Mouse (Mus musculus) hindlimb bud, embryonic 11.5 days (tissue): ENCODE data around the gene Heca.
"Not testable (repeated sequence)": the region's sequence is repeated elsewhere in the genome, so short reads cannot be mapped to it uniquely, and the experiment has no call there.

Experiments
- DNase-seq: peaks from one replicate; pipeline ENCODE4 v3.0.0-alpha.2; 2012; ENCODE audit warnings: low read depth, low spot score; ENCODE audit errors: extremely low spot score

The Heca gene

GRCm38 (mm10) chr10:17880724-17881123 is 67.1 kb downstream of the Heca start:
- DNase-seq: no peak

DNA sequence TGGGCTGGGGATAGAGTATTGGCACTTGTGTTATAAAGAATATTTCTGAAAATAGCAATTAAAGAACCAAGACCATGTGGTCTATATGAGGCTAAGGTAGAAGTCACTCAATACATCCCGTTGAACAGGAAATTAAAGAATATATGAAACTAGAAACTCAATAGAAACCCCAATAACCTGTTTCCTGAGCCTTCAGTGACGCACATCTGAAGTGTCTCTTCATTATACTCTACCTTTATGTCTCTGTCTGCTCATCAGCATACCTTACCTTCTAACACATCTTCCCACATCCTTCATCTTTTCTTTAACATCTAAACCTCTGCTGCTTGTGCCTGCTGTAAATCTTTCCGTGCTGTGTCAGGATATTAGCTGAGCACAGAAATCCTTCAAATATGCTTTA is 67.8 kb downstream of the Heca start:
- DNase-seq: no peak

- DNase-seq: no peak
Observed at GRCm38 (mm10) chr10:17878002-17878919, 69.6 kb downstream of the Heca start.

DNA sequence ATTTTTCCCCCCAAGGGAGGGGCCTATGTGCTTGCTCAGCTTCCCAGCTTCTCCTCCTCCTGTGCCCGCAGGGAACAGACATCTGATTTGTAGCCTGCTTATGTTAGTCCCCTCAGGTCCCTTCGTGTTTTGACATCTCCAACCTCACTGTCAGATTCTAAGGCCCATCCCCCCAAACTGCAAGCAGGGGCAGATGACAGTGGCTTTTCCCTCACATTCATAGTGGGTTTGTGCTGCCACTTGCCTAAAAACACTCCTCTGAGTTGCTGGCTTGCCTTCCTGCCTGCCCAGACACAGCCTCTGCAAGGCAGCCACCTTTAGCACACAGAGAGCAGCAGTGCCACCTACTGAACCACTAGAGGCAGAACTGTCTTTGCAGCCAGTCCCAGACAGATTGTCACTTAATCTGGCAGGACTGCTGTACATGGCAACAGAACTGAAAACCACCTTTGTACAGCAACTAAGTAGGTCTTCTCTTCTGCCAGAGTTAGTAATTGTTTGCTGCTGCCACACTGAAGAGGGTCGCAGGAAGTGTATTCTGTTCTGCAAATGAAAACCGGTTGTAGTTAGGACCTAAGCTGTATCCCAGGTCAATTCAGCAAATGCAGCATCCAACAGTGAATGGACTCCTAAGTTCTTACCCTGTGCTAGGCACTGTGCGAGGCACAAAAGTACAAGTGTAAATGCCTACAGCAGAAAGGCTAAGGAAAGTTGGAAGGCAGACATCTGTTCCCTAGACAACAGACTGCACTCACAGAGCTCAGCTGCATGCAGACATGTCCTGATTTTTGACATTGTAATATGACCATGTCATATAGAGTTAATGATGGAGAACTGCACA is 77.8 kb downstream of the Heca start:
- DNase-seq: no peak

DNA sequence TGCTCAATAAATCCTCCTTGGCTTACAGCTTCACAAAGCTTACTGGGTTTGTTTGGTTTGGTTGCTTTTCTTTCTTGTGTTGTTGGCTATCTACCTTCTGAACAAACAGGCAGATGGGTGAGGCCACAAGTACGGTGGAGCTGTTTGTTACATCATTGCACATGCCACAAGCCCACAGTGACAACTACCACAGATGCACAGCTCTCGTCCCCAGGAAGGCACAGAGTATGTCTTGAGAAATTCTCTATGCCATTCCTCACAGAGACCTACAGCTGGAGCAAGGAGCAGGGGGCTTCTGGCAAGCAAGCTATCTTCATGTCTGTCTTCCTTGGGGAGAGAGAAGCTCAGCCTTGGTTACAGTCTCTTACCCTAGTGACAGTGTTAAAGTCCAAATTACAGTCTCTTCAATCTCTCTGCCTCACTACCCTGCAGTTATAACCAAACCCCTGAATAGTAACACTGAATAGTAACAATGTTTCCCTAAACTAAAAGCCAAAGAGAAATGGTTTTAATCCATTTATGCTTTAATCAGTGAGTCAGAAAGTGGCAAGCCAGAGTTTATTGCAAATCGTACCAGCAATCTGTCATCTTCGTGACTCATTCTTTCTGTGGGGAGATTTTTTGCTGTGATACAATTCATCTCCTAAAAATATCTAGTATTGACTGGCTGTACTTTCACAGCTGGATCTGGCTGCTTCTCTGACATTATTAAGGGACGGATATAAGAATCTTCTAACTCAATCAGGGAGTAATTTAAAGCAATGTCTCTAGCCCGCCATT is 87.0 kb downstream of the Heca start:
- no peak for DNase-seq

- DNase-seq: no peak
Observed at GRCm38 (mm10) chr10:17857647-17858261, 90.1 kb downstream of the Heca start.

DNA sequence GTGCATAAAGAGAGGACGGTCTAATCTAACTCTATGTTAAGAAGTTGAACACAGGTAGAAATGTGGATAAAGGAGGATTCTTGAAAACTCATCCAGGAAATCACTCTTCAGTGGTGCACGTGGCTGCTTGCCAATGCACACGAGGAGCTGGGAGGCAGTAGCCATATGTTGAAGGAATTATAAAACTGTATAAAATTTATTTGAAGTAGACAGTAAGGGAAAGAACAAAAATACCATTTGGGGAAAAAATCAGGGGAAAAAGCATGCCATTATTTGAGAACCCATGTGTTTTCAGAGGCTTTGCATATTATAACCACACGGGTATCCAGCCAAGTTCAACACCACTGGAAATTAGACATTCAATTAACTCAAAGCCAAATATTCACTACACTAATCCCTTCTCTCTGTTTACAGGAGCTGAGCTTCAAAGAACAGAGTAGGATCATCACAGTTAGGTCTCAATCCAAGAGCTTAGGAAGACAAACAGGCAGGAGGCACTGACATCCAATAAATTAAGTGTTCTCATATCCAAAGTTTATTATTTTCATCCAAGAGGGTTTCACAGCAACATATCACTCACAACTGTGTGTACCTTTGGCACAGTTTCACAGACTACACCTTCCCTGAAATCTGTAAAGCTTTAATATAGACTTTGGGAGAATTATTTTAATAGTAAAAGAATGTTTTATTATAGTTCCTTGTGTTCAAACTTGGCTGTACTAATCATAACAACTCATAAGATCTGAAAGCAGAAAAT is 102.9 kb downstream of the Heca start:
- DNase-seq: no peak

DNA sequence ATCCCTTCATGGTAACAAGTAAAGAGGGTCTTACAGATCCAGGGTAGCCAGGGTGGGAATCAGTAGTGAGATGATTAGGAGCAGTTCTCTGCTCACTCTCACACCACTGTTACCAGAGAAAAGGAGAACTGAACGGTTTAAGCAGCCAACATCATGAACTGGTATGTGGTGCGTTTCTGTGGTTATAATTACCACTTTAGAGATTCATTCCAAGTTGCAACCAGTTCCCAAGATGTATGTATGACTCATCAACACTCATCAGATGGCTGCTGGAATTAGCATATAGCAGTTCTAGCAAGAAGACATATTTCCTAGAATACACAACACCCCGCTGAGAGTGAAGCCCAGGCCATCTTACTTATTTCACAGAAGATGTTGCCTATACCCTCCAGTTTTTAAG is 105.8 kb downstream of the Heca start:
- DNase-seq: no peak

DNA sequence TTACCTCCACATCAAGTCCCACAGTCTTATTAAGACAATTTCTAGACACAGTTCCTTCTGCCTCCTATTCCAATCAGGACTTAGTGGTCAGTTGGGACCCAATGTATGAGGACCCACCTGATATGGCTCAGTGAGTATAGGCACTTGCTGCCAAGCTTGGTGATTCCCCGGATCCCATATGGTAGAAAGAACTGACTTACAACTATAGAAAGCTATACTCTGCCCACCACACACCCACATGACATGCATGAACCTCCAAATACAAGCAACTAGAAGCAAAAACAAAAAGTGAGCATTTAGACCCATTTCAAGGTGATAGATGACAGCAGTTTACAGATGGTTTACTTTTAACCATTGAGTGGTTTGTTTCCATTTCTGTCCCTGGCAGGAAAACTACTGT is 111.6 kb downstream of the Heca start:
- DNase-seq: no peak

GRCm38 (mm10) chr10:17835031-17835430 is 112.8 kb downstream of the Heca start:
- DNase-seq: no peak

DNA sequence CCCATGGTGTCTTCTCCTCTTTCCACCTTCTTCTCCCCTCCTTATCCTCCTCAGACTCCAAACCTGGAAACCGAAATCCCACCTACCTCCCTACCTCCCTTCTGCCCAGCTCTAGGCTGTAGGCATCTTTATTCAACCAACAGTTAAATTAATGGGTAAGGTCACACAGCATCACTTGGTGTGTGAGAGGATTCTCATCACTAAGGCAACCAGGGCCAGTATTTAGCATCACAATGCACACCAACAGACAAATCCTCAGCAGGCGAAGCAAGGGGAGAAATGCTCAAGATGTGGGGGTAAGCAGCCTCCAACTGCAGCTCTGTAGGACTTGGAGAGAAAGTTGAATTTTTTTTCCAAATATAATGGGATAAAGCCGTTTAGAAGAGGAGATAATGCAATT is 116.8 kb downstream of the Heca start:
- no peak for DNase-seq

DNA sequence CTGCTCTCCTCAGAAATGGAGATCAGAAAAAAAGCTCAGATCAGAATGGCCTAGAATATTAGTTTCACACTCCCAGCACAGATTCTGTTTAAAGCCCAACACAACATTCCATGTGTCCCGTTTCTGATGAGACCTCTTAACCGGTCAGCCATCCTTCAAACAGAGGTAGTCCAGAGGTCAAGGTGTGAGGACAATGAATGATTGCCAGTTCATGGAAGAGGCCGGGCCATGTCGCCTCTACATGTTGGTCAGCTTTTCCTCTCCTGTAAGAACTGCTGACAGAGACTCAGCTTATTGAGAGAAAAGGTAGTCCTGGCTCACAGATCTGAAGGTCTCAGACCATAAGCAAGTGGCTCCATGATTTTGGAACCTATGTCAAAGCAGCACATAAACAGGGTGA is 118.7 kb downstream of the Heca start:
- DNase-seq: no peak

DNA sequence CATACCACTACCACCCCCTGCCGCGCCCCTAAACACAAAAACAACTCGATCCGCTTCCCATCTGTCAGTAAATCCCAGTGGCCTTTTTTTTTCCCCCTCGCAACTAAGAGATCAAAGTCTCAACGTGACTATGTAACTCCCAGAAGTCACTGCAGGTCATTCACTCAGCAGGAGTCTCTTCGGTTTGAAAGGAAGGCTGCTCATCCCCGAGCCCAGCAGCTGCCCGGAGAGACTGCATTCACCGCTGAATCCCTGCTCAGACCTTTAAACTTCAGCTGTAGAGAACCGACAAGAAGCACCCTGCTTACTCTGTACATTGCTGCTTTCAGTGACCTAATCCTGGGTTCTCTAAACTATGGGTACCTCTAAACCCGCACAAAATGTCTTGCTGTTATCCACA is 120.5 kb downstream of the Heca start:
- no peak for DNase-seq

GRCm38 (mm10) chr10:17820422-17820821 is 127.4 kb downstream of the Heca start:
- DNase-seq: not testable (repeated sequence)
